Mouse (Mus musculus) olfactory bulb, adult 2 months (tissue): ENCODE measurements around the gene Plbd2.

Experiments
- CTCF ChIP-seq: fragments of 200-500 bp; IDR thresholded peaks from 2 replicates; pipeline ENCODE4 v1.5.1; 2012; ENCODE audit warnings: low read depth, mild to moderate bottlenecking, low read length, moderate library complexity; ENCODE audit not compliant: insufficient read depth
- POLR2A ChIP-seq: fragments of 200-500 bp; IDR thresholded peaks from 2 replicates; pipeline ENCODE4 v1.6.1; 2012; ENCODE audit warnings: mild to moderate bottlenecking, low read depth, low read length, moderate library complexity; ENCODE audit not compliant: insufficient read depth

- TF ChIP-seq POLR2A (no peak), CTCF (no peak)
Measured at GRCm38 (mm10) chr5:120536632-120537031, 33.2 kb upstream of the Plbd2 start.
